Mouse (Mus musculus) CH12.LX (cell line): ENCODE results near the gene Alad. TPM values are rescaled to one million over a fixed set of nuclear protein-coding genes. Genes with fewer than 3 reads are reported as not detected.

Experiments used
- DNase-seq: peaks from one replicate; pipeline ENCODE4 v3.0.0-alpha.2; 2013; ENCODE audit errors: extremely low read depth
- H3K27ac ChIP-seq: 2 replicates; pipeline ENCODE4 v1.5.1; 2012; ENCODE audit warnings: low read depth, mild to moderate bottlenecking, control low read depth, moderate library complexity; ENCODE audit not compliant: insufficient read depth
- H3K27me3 ChIP-seq: replicated peaks from 2 replicates; pipeline ENCODE3; 2012; ENCODE audit warnings: inconsistent platforms
- H3K36me3 ChIP-seq, 2 experiments: replicated peaks in 1 of 2; 2 replicates each; pipeline versions ENCODE3 to v1.6.1; 2012; ENCODE audit warnings: inconsistent platforms in 1 of 2, low read length in 1 of 2, mild to moderate bottlenecking in 1 of 2, mixed read lengths in 1 of 2, moderate library complexity in 1 of 2; ENCODE audit not compliant: control insufficient read depth in 1 of 2, insufficient read depth in 1 of 2
- H3K4me1 ChIP-seq, 2 experiments: 2 replicates each; pipeline ENCODE4 v1.6.1; 2012; ENCODE audit warnings: inconsistent platforms in 1 of 2, moderate library complexity in 1 of 2; ENCODE audit not compliant: insufficient read depth in 2 of 2, control insufficient read depth in 1 of 2
- H3K4me2 ChIP-seq: 2 replicates; pipeline ENCODE4 v1.6.1; 2012; ENCODE audit warnings: low read depth, mild to moderate bottlenecking, control low read depth; ENCODE audit not compliant: poor library complexity, insufficient read depth, severe bottlenecking
- H3K4me3 ChIP-seq, 3 experiments: fragments of 150-350 bp in 1 of 3; sonication (generic) in 1 of 3; replicated peaks in 1 of 3; 2 replicates each; pipeline versions ENCODE3 to v1.5.1; 2011 to 2012; ENCODE audit warnings: low read depth in 2 of 3, low read length in 2 of 3, mild to moderate bottlenecking in 2 of 3, moderate library complexity in 2 of 3, control low read depth in 1 of 3, improper control_type of control experiment in 1 of 3, inconsistent platforms in 1 of 3, mixed read lengths in 1 of 3; ENCODE audit not compliant: poor library complexity in 1 of 3
- H3K79me2 ChIP-seq: replicated peaks from 2 replicates; pipeline ENCODE4 v1.6.1; 2012; ENCODE audit warnings: mild to moderate bottlenecking, moderate library complexity; ENCODE audit not compliant: control insufficient read depth, poor library complexity, insufficient read depth, severe bottlenecking; ENCODE audit errors: extremely low read depth
- H3K9ac ChIP-seq: 2 replicates; pipeline ENCODE4 v1.6.1; 2012; ENCODE audit warnings: low read depth, mild to moderate bottlenecking, control low read depth, moderate library complexity; ENCODE audit not compliant: insufficient read depth
- H3K9me3 ChIP-seq: replicated peaks from 2 replicates; pipeline ENCODE3; 2012; ENCODE audit warnings: low read length, inconsistent platforms, mixed read lengths
- BHLHE40 ChIP-seq: IDR thresholded peaks from 2 replicates; pipeline ENCODE4 v1.6.1; 2011; ENCODE audit warnings: mild to moderate bottlenecking, low read depth, low read length, improper control_type of control experiment
- CHD1 ChIP-seq: IDR thresholded peaks from 2 replicates; pipeline ENCODE4 v1.6.1; 2012; ENCODE audit warnings: low read depth, low read length, improper control_type of control experiment, inconsistent platforms
- CTCF ChIP-seq, 2 experiments: IDR thresholded peaks in 1 of 2; conservative IDR thresholded peaks in 1 of 2; 2 replicates each; pipeline ENCODE4 v1.5.1; 2011 to 2012; ENCODE audit warnings: low read depth in 2 of 2, low read length in 2 of 2, improper control_type of control experiment in 1 of 2, inconsistent platforms in 1 of 2, mild to moderate bottlenecking in 1 of 2, moderate library complexity in 1 of 2
- E2F4 ChIP-seq: IDR thresholded peaks from 2 replicates; pipeline ENCODE4 v1.6.1; 2011; ENCODE audit warnings: low read depth, low read length, improper control_type of control experiment; ENCODE audit not compliant: insufficient replicate concordance
- ELF1 ChIP-seq: IDR thresholded peaks from 2 replicates; pipeline ENCODE4 v1.6.1; 2014; ENCODE audit warnings: low read depth, mild to moderate bottlenecking, inconsistent platforms, low read length, improper control_type of control experiment
- GABPA ChIP-seq: IDR thresholded peaks from 2 replicates; pipeline ENCODE4 v1.6.1; 2012; ENCODE audit warnings: low read depth, low read length, improper control_type of control experiment, inconsistent platforms; ENCODE audit not compliant: insufficient replicate concordance
- HCFC1 ChIP-seq: IDR thresholded peaks from 2 replicates; pipeline ENCODE4 v1.6.1; 2012; ENCODE audit warnings: low read depth, mild to moderate bottlenecking, inconsistent platforms, low read length, improper control_type of control experiment
- JUN ChIP-seq: IDR thresholded peaks from 2 replicates; pipeline ENCODE4 v1.6.1; 2011; ENCODE audit warnings: low read depth, mild to moderate bottlenecking, low read length, improper control_type of control experiment, moderate library complexity; ENCODE audit not compliant: insufficient read depth
- JUND ChIP-seq: conservative IDR thresholded peaks from 2 replicates; pipeline ENCODE4 v1.6.1; 2011; ENCODE audit warnings: low read depth, low read length, improper control_type of control experiment
- KAT2A ChIP-seq: IDR thresholded peaks from 2 replicates; pipeline ENCODE4 v1.6.1; 2012; ENCODE audit warnings: low read length, improper control_type of control experiment, inconsistent platforms; ENCODE audit not compliant: insufficient replicate concordance
- MAFK ChIP-seq: IDR thresholded peaks from 2 replicates; pipeline ENCODE4 v1.6.1; 2011; ENCODE audit warnings: low read length, improper control_type of control experiment; ENCODE audit not compliant: insufficient replicate concordance
- MAZ ChIP-seq: IDR thresholded peaks from 2 replicates; pipeline ENCODE4 v1.6.1; 2012; ENCODE audit warnings: low read depth, mild to moderate bottlenecking, inconsistent platforms, low read length, improper control_type of control experiment, moderate library complexity
- MEF2A ChIP-seq: IDR thresholded peaks from 2 replicates; pipeline ENCODE4 v1.6.1; 2014; ENCODE audit warnings: low read depth, mild to moderate bottlenecking, inconsistent platforms, low read length, improper control_type of control experiment, borderline replicate concordance
- MXI1 ChIP-seq: IDR thresholded peaks from 2 replicates; pipeline ENCODE4 v1.6.1; 2011; ENCODE audit warnings: mild to moderate bottlenecking, low read depth, low read length, improper control_type of control experiment
- MYC ChIP-seq: IDR thresholded peaks from 2 replicates; pipeline ENCODE4 v1.6.1; 2011; ENCODE audit warnings: low read depth, mild to moderate bottlenecking, improper control_type of control experiment, low read length
- NELFE ChIP-seq: IDR thresholded peaks from 2 replicates; pipeline ENCODE4 v1.6.1; 2011; ENCODE audit warnings: low read depth, low read length, improper control_type of control experiment
- NRF1 ChIP-seq: IDR thresholded peaks from 2 replicates; pipeline ENCODE4 v1.6.1; 2014; ENCODE audit warnings: low read depth, mild to moderate bottlenecking, inconsistent platforms, low read length, improper control_type of control experiment, moderate library complexity
- PAX5 ChIP-seq: IDR thresholded peaks from 2 replicates; pipeline ENCODE4 v1.6.1; 2012; ENCODE audit warnings: low read length, inconsistent platforms, mixed read lengths
- POLR2A ChIP-seq: IDR thresholded peaks from 2 replicates; pipeline ENCODE4 v1.6.1; 2011; ENCODE audit warnings: low read depth, mild to moderate bottlenecking, improper control_type of control experiment, low read length
- POLR2AphosphoS2 ChIP-seq: IDR thresholded peaks from 2 replicates; pipeline ENCODE4 v1.6.1; 2011; ENCODE audit warnings: low read depth, low read length, improper control_type of control experiment
- RAD21 ChIP-seq: IDR thresholded peaks from 2 replicates; pipeline ENCODE4 v1.6.1; 2011; ENCODE audit warnings: low read depth, mild to moderate bottlenecking, low read length, improper control_type of control experiment, moderate library complexity
- RCOR1 ChIP-seq: conservative IDR thresholded peaks from 2 replicates; pipeline ENCODE4 v1.6.1; 2012; ENCODE audit warnings: low read depth, mild to moderate bottlenecking, inconsistent platforms, low read length, improper control_type of control experiment
- SIN3A ChIP-seq: IDR thresholded peaks from 2 replicates; pipeline ENCODE4 v1.6.1; 2012; ENCODE audit warnings: low read length, improper control_type of control experiment, inconsistent platforms
- SMC3 ChIP-seq: IDR thresholded peaks from 2 replicates; pipeline ENCODE4 v1.6.1; 2011; ENCODE audit warnings: low read depth, low read length, improper control_type of control experiment
- TBP ChIP-seq: conservative IDR thresholded peaks from 2 replicates; pipeline ENCODE4 v1.6.1; 2011; ENCODE audit warnings: low read depth, low read length, improper control_type of control experiment
- TCF12 ChIP-seq: IDR thresholded peaks from 2 replicates; pipeline ENCODE4 v1.6.1; 2014; ENCODE audit warnings: low read depth, mild to moderate bottlenecking, inconsistent platforms, low read length, improper control_type of control experiment
- USF2 ChIP-seq: conservative IDR thresholded peaks from 2 replicates; pipeline ENCODE4 v1.6.1; 2011; ENCODE audit warnings: low read depth, low read length, improper control_type of control experiment
- ZC3H11A ChIP-seq: IDR thresholded peaks from 2 replicates; pipeline ENCODE4 v1.6.1; 2012; ENCODE audit warnings: low read depth, mild to moderate bottlenecking, inconsistent platforms, low read length, improper control_type of control experiment
- ZKSCAN1 ChIP-seq: IDR thresholded peaks from 2 replicates; pipeline ENCODE4 v1.6.1; 2012; ENCODE audit warnings: low read depth, inconsistent platforms, low read length, improper control_type of control experiment, borderline replicate concordance
- ZMIZ1 ChIP-seq: IDR thresholded peaks from 2 replicates; pipeline ENCODE4 v1.6.1; 2012; ENCODE audit warnings: low read depth, mild to moderate bottlenecking, inconsistent platforms, low read length, improper control_type of control experiment
- ZNF384 ChIP-seq: IDR thresholded peaks from 2 replicates; pipeline ENCODE4 v1.6.1; 2012; ENCODE audit warnings: low read depth, low read length, improper control_type of control experiment, inconsistent platforms
- dilution Hi-C: fragments of 300-500 bp; cut with MboI; formaldehyde crosslinking; loops from 2 replicates; pipeline ENCODE4 v1.14.3; 2020; ENCODE audit warnings: low sequenced_read_pairs; ENCODE audit not compliant: extremely low pct_unique_long_range_greater_than_20kb, extremely low pct_ligation_motif_present
- in situ Hi-C: fragments of 300-500 bp; cut with MboI; formaldehyde crosslinking; loops from 3 replicates; pipeline ENCODE4 v1.14.3; 2019; ENCODE audit warnings: low sequenced_read_pairs, low pct_ligation_motif_present, low pct_unique_long_range_greater_than_20kb, mixed read lengths
- polyA plus RNA-seq: library from polyadenylated mRNA; unstranded; fragments of >175 nt; gene quantifications from 2 replicates; pipeline ENCODE4 v1.2.1, GENCODE M21; 2012; ENCODE audit warnings: low read depth; ENCODE audit not compliant: insufficient read length
- total RNA-seq, 2 experiments: library from RNA; depleted of rRNA; stranded (reverse); fragments of 300-350 nt in 1 of 2; fragments of >200 nt in 1 of 2; gene quantifications; 2 replicates each; pipeline ENCODE4 v1.2.3; 2012 to 2014

Alad gene
- total and polyA plus RNA-seq, 3 experiments = 35.1 to 79.0 (median 78.2) TPM

GRCm38 (mm10) chr4:62525489-62525811, 5.7 kb upstream of the Alad start:
- H3K79me2 ChIP-seq = peaks cover 5% of the 10 kb centered on the region
- TF ChIP-seq RAD21 (no peak), MAZ (no peak), POLR2A (no peak), TBP (peak; percentile 75; the same call in 1 of the 2 replicates)
- no peak overlapping the region for H3K9ac ChIP-seq
- H3K4me2 ChIP-seq = 0 out of 2 replicates have a peak overlapping the region, but pooled peaks have one; percentile 33
- no peaks in the 10 kb centered on the region for H3K9me3 ChIP-seq
- peaks cover 4 to 19% of the 10 kb centered on the region in 2 experiments for H3K36me3 ChIP-seq
- H3K4me1 ChIP-seq = peaks cover 10 to 32% of the 10 kb centered on the region in 2 experiments
- peak overlapping the region in 2 of 3 experiments; percentile 47 to 92 for H3K4me3 ChIP-seq
- in situ Hi-C loops = no loop called here
- dilution Hi-C loops = no loop called here
- DNase-seq = no peak
- H3K27me3 ChIP-seq = peaks cover 28% of the 10 kb centered on the region
- no peak overlapping the region for H3K27ac ChIP-seq

DNA sequence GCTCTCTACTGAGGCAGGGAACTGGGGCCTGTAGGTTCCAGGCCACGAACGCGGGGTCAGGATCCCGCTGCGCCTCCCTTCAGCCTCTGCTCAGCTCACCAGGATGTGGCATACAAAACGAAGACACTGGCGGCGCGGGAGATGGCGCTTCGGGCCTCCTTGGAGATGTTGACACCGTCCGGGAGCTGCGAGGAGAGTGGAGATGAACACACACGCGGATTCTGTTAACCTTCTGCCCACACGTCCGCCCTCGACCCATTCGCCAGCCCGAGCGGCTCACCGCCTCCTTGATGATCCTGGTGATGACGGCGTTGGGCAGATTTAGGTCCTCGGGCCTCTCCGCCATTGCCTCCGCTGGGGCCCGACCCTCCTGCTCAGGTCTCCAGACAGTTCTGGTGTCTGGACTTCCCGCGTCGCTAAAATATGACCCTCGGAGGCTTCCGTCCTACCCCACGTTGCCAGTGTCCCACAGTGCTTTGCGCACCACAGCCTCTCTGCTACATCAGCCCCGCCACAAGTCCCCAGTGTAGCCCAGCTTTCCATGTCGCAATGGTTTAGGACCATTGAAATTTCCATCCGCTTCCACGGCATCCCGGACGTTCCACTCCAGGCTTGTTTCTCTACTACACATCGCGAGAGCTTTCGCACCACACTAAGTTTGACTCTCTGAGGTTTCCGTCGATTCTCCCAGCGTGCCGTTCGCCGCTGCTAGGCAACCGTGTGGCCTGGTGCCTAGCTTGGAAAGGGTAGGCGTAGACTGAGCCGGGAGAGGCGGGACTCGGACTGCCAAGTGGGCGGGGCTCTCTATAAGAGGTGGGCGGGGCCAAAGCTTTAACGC, 5.2 kb upstream of the Alad start, which contains the start of the genes Pole3 and 4933430I17Rik:
TSS of gene Pole3 (minus strand) at position 418 of the 838 bp plus-strand sequence.
TSS of gene 4933430I17Rik (plus strand) at position 719 of the 838 bp plus-strand sequence.
- H3K4me1 ChIP-seq = peaks cover 10 to 32% of the 10 kb centered on the region in 2 experiments
- H3K79me2 ChIP-seq = peaks cover 5% of the 10 kb centered on the region
- in situ Hi-C loops = no loop called here
- peak within 1 kb of the TSS; percentile 84 to 92 (median 85) for H3K4me3 ChIP-seq
- peak within 1 kb of the TSS; percentile 81 for H3K4me2 ChIP-seq
- dilution Hi-C loops = no loop called here
- peaks cover 25% of the 10 kb centered on the region for H3K27me3 ChIP-seq
- H3K27ac ChIP-seq = peak within 1 kb of the TSS; percentile 82
- H3K36me3 ChIP-seq = peaks cover 4 to 19% of the 10 kb centered on the region in 2 experiments
- DNase-seq = peak; percentile 98
- peak within 1 kb of the TSS; percentile 86 for H3K9ac ChIP-seq
- H3K9me3 ChIP-seq = no peaks in the 10 kb centered on the region
- TF ChIP-seq KAT2A = peak; percentile 91; the same call in 1 of the 2 replicates
- no peak for TF ChIP-seq ZMIZ1
- TF ChIP-seq E2F4 = peak; percentile 80; the same call in 1 of the 2 replicates
- TF ChIP-seq JUN = no peak
- no peak for TF ChIP-seq ZC3H11A
- no peak for TF ChIP-seq CHD1
- no peak for TF ChIP-seq SMC3
- no peak for TF ChIP-seq PAX5
- no peak for TF ChIP-seq MAFK
- no peak for TF ChIP-seq BHLHE40
- TF ChIP-seq GABPA = no peak; the same call in 1 of the 2 replicates
- no peak for TF ChIP-seq POLR2AphosphoS2
- TF ChIP-seq ZNF384 = no peak
- peak; percentile 94 for TF ChIP-seq HCFC1
- TF ChIP-seq JUND = no peak
- peak; percentile 18; the same call in 1 of the 2 replicates for TF ChIP-seq TCF12
- peak; percentile 82 for TF ChIP-seq ELF1
- no peak for TF ChIP-seq USF2
- no peak for TF ChIP-seq CTCF (conservative IDR thresholded peaks at IDR 0.05 in 1 of 2, IDR thresholded peaks at IDR 0.05 in 1 of 2; ENCODE audit: low read depth in 2 of 2, low read length in 2 of 2)
- TF ChIP-seq ZKSCAN1 = no peak
- TF ChIP-seq RAD21 = no peak
- 0 out of 2 replicates have a peak, but pooled peaks have one; percentile 2 for TF ChIP-seq NRF1
- peak; percentile 35; the same call in 1 of the 2 replicates for TF ChIP-seq MEF2A
- TF ChIP-seq SIN3A = peak; percentile 91; the same call in 1 of the 2 replicates
- TF ChIP-seq NELFE = peak; percentile 68; the same call in 1 of the 2 replicates
- TF ChIP-seq RCOR1 = no peak
- TF ChIP-seq TBP = no peak
- peak; percentile 69 for TF ChIP-seq MXI1
- peak; percentile 84; the same call in 1 of the 2 replicates for TF ChIP-seq MYC
